Mouse (Mus musculus) right cerebral cortex, postnatal 10 days (tissue): ENCODE measurements around the gene Gsdma2.
A peak's percentile ranks its signal among the peaks of the same experiment; 100 is the strongest.
"Not testable (repeated sequence)": the region's sequence is repeated elsewhere in the genome, so short reads cannot be mapped to it uniquely, and the experiment has no call there.

Experiments
- DNase-seq, 2 experiments: peaks; one replicate each; pipeline ENCODE4 v3.0.0; 2021; ENCODE audit warnings: low spot score in 2 of 2

Gene Gsdma2

GRCm38 (mm10) chr11:98664091-98664490 is 17.5 kb downstream of the Gsdma2 start, which contains the start of gene Gsdma:
Gene Gsdma (plus strand): TSS chr11:98664351.
- DNase-seq, result no peak

- DNase-seq, result no peak
Observed at GRCm38 (mm10) chr11:98668984-98669383, 22.4 kb downstream of the Gsdma2 start.

GRCm38 (mm10) chr11:98671284-98671815 is 24.8 kb downstream of the Gsdma2 start:
- no peak for DNase-seq

GRCm38 (mm10) chr11:98671857-98672256 is 25.3 kb downstream of the Gsdma2 start:
- no peak for DNase-seq

GRCm38 (mm10) chr11:98672482-98672881 is 25.9 kb downstream of the Gsdma2 start:
- DNase-seq, result no peak

- DNase-seq, result peak in 1 of 2 experiments; percentile 55
Observed at GRCm38 (mm10) chr11:98673136-98673535, 26.6 kb downstream of the Gsdma2 start.

- DNase-seq, result no peak
Observed at GRCm38 (mm10) chr11:98675829-98676363, 29.3 kb downstream of the Gsdma2 start.

- no peak for DNase-seq
Observed at GRCm38 (mm10) chr11:98680023-98680422, 33.5 kb downstream of the Gsdma2 start.

- not testable (repeated sequence) for DNase-seq
Observed at GRCm38 (mm10) chr11:98680595-98680994, 34.0 kb downstream of the Gsdma2 start.

- DNase-seq, result no peak
Observed at GRCm38 (mm10) chr11:98681186-98681585, 34.6 kb downstream of the Gsdma2 start.

GRCm38 (mm10) chr11:98681786-98682745 is 35.5 kb downstream of the Gsdma2 start, which contains the start of gene Psmd3:
Gene Psmd3 (plus strand): TSS chr11:98682554.
- peak; percentile 97 to 98 for DNase-seq

GRCm38 (mm10) chr11:98682811-98683210 is 36.3 kb downstream of the Gsdma2 start:
- DNase-seq, result no peak

GRCm38 (mm10) chr11:98685642-98686041 is 39.1 kb downstream of the Gsdma2 start:
- no peak for DNase-seq

- DNase-seq, result no peak
Observed at GRCm38 (mm10) chr11:98686976-98687375, 40.4 kb downstream of the Gsdma2 start.

GRCm38 (mm10) chr11:98688009-98688408 is 41.5 kb downstream of the Gsdma2 start:
- DNase-seq, result no peak

- peak in 1 of 2 experiments; percentile 27 for DNase-seq
Observed at GRCm38 (mm10) chr11:98693201-98693600, 46.6 kb downstream of the Gsdma2 start.

- peak in 1 of 2 experiments; percentile 22 for DNase-seq
Observed at GRCm38 (mm10) chr11:98693746-98694145, 47.2 kb downstream of the Gsdma2 start.

- no peak for DNase-seq
Observed at GRCm38 (mm10) chr11:98694301-98694700, 47.7 kb downstream of the Gsdma2 start.

- no peak for DNase-seq
Observed at GRCm38 (mm10) chr11:98695408-98695807, 48.8 kb downstream of the Gsdma2 start.

GRCm38 (mm10) chr11:98696454-98697216 is 50.1 kb downstream of the Gsdma2 start:
- DNase-seq, result no peak

GRCm38 (mm10) chr11:98697225-98697624 is 50.7 kb downstream of the Gsdma2 start:
- DNase-seq, result no peak
